Mouse (Mus musculus) gastrocnemius, adult 8-10 months (tissue): ENCODE measurements around the gene Zbtb37. TPM values are rescaled to one million over a fixed set of nuclear protein-coding genes. Genes with fewer than 3 reads are reported as not detected.

Source experiments
- DNase-seq, 2 experiments: peaks; one replicate each; pipeline ENCODE4 v3.0.0; 2022; ENCODE audit warnings: low spot score in 2 of 2
- total RNA-seq, 4 experiments: library from RNA; stranded (reverse); gene quantifications; 2 replicates each; pipeline ENCODE4 v1.2.4; 2022

Zbtb37 gene
- total RNA-seq, 4 experiments from 2014 or later, result 6.5 to 15.4 (median 9.2) TPM

DNA sequence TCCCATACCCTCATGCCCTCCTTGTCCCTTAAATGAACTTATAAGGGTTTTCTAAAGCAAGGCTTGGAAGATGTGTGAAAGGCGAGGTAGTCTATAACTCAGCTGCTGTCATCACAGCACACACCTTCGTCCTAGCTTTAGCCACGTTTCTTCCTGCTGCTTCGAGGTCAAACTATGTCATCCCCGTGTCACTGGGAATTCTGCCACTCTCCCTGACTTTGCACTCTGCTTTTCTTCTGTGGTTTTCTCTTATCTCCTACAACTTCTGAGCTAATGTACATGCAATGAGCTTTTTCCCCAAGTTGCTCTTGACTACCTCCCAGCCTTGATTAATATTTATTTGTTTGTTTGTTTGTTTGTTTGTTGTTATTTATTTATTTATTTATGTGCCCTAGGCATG, 54.6 kb downstream of the Zbtb37 start:
- no peak for DNase-seq

DNA sequence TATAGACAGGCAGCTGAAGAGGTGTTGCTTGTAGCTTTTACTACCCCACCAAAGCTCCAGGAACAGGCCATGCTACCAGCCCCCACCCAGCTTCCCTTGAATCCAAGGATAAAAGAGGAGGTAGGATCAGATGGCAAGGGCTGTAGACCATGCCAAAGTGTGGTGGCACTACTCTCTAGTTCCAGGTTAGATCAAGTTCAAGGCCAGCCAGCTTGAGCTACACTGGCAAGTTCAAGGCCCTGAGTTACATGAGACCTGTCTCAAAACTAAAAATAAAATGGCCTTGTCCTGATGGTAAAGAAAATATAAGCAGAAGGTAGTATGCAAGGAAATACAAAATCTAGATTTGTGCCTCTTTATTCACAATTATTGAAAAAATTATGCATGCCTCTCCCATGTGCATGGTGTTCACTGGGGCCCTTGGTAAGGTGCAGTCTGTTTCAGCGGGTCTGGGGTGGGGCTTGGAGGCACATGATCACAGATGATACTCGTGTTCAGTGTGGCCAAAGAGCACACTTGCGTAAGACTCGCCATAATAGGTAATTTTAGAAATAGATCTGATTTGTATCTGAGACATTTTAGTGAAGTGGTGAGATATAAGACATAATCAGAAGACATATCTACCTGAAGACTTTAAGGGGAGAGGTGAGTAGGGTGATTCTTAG, 56.4 kb downstream of the Zbtb37 start, which contains the start of gene Serpinc1:
Gene Serpinc1, plus strand, starts transcription at position 515 of the 665 bp plus-strand sequence.
- no peak for DNase-seq

DNA sequence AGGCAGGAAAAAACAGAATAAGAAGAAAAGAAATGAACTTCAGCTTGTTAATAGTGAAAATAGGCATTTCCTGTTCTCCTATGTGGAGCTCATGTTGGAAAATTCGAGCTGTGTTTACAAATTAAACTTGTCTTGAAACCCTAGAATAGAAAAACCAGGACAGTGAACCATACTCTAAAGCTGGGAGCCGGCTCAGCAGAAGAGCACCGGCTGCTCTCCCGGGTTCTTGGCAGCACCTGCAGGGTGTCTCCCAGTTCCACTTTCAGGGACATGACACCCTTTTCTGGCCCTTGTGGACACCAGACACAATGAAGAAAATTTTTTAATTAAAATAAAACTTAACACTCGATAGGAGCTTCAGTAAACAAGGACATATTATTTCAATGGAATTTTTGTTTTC, 66.0 kb downstream of the Zbtb37 start:
- no peak for DNase-seq

DNA sequence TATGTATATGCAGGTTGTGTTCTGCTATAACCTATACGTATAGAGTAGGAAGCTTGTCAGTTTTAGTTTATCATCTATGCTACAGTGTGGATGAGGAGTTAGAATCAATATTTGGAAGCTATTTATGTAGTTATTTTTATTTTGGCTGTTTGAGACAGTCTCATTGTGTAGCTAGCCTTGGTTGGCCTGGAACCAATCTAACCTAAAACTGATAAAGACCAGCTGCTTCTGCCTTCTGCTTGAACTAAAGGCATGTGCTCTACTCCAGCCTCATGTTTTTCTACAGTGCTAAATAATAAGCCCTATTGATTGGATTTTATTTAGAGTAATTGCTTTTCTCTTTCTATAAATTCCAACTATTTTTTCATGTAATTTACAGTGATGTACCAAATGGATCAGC, 67.4 kb downstream of the Zbtb37 start:
- DNase-seq, result no peak

DNA sequence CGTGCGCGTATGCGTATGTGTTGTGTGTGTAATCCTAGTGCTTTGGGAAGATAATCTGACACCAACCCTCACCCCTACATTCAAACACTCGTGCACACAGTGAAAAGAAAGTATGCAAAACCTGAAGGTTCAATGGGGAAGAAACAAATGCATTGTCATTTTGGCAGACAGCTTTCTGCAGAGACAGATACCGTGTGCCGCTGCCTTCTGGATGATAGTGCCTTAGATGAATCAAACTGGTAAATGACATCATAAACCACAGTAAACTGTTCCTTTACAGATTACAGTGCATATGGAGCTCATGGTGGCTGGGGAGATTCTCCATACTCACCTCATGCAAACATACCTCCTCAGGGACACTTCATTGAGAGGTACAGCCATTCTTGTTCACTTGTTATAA, 71.5 kb downstream of the Zbtb37 start:
- DNase-seq, result no peak

Other genes starting within 250 kb of the Zbtb37 start
- gene Rabgap1l, start 241.6 kb downstream of the Zbtb37 start, total RNA-seq, result 10 to 100 TPM in 2 of 4 experiments, 1 to 10 TPM in 2; 7.3 to 13.5 (median 11.4) TPM
- gene Rc3h1, start 128.4 kb downstream of the Zbtb37 start, total RNA-seq, result 10 to 100 TPM; 18.3 to 30.0 (median 24.9) TPM
- gene Serpinc1, start 56.3 kb downstream of the Zbtb37 start, total RNA-seq, result 1 to 10 TPM in 1 of 4 experiments, under 1 TPM in 1, not detected in 2; 0.70 to 1.6 TPM
- 10 to 100 TPM; 12.0 to 19.4 (median 15.6) TPM for gene Dars2, start 35.8 kb upstream of the Zbtb37 start, total RNA-seq
- under 1 TPM; 0.34 to 0.74 (median 0.41) TPM for gene Cenpl, start 35.9 kb upstream of the Zbtb37 start, total RNA-seq
- gene Klhl20, start 96.7 kb upstream of the Zbtb37 start, total RNA-seq, result 10 to 100 TPM in 2 of 4 experiments, 1 to 10 TPM in 2; 7.5 to 10.3 (median 9.1) TPM
- gene Ankrd45, start 107.8 kb upstream of the Zbtb37 start, total RNA-seq, result not detected
- gene Tex50, start 124.5 kb upstream of the Zbtb37 start, total RNA-seq, result not detected
- gene Prdx6, start 216.4 kb upstream of the Zbtb37 start, total RNA-seq, result 100 to 1,000 TPM; 119 to 142 (median 129) TPM